Mouse (Mus musculus) olfactory bulb, adult 2 months (tissue): ENCODE data around the gene Ryr2. TPM values are rescaled to one million over a fixed set of nuclear protein-coding genes. Genes with fewer than 3 reads are reported as not detected.
"Not testable (repeated sequence)": the region's sequence is repeated elsewhere in the genome, so short reads cannot be mapped to it uniquely, and the experiment has no call there.

Source experiments
- H3K27ac ChIP-seq: fragments of 200-500 bp; 2 replicates; pipeline ENCODE4 v1.5.1; 2012; ENCODE audit warnings: low read depth, low read length; ENCODE audit not compliant: insufficient read depth
- H3K4me1 ChIP-seq: fragments of 200-500 bp; 2 replicates; pipeline ENCODE4 v1.6.1; 2012; ENCODE audit warnings: low read length; ENCODE audit not compliant: control insufficient read depth, insufficient read depth
- H3K4me3 ChIP-seq: fragments of 200-500 bp; 2 replicates; pipeline ENCODE4 v1.5.1; 2012; ENCODE audit warnings: mild to moderate bottlenecking, low read depth, low read length, moderate library complexity; ENCODE audit not compliant: insufficient read depth
- CTCF ChIP-seq: fragments of 200-500 bp; IDR thresholded peaks from 2 replicates; pipeline ENCODE4 v1.5.1; 2012; ENCODE audit warnings: low read depth, mild to moderate bottlenecking, low read length, moderate library complexity; ENCODE audit not compliant: insufficient read depth
- POLR2A ChIP-seq: fragments of 200-500 bp; IDR thresholded peaks from 2 replicates; pipeline ENCODE4 v1.6.1; 2012; ENCODE audit warnings: mild to moderate bottlenecking, low read depth, low read length, moderate library complexity; ENCODE audit not compliant: insufficient read depth
- WGBS: fragments of 180-500 bp; shearing (Covaris S2); methylation state at CpG from one replicate; pipeline ENCODE4 v1.1.7; 2018; 5-methylcytosine and 5-hydroxymethylcytosine counted together
- polyA plus RNA-seq: library from polyadenylated mRNA; stranded (reverse); fragments of >200 nt; gene quantifications from 2 replicates; pipeline ENCODE4 v1.2.4, GENCODE M21; 2012; ENCODE audit warnings: low replicate concordance; ENCODE audit not compliant: missing spikeins, insufficient read depth, insufficient read length

Ryr2 gene
- polyA plus RNA-seq, 1 experiment, result 196 TPM

GRCm38 (mm10) chr13:11945740-11946139 is 161.0 kb downstream of the Ryr2 start:
- 78% methylated on average over 2 of the region's 2 CpGs for whole genome bisulfite sequencing
- H3K4me1 ChIP-seq, result no peaks in the 10 kb centered on the region
- no peak for TF ChIP-seq CTCF
- TF ChIP-seq POLR2A, result no peak
- H3K4me3 ChIP-seq, result no peak overlapping the region
- H3K27ac ChIP-seq, result no peak overlapping the region

GRCm38 (mm10) chr13:11941724-11942123 is 165.0 kb downstream of the Ryr2 start:
- no peak overlapping the region for H3K4me3 ChIP-seq
- 79% methylated on average over 4 of the region's 4 CpGs for WGBS
- H3K4me1 ChIP-seq, result no peaks in the 10 kb centered on the region
- no peak for TF ChIP-seq POLR2A
- TF ChIP-seq CTCF, result no peak
- no peak overlapping the region for H3K27ac ChIP-seq

GRCm38 (mm10) chr13:11934297-11935060 is 172.3 kb downstream of the Ryr2 start:
- 57% methylated on average over 3 of the region's 3 CpGs for WGBS

GRCm38 (mm10) chr13:11933334-11933733 is 173.4 kb downstream of the Ryr2 start:
- TF ChIP-seq CTCF (no peak), POLR2A (no peak)
- Histone ChIP-seq H3K4me3 (no peak overlapping the region), H3K4me1 (no peaks in the 10 kb centered on the region), H3K27ac (no peak overlapping the region)

More at GRCm38 (mm10) chr13:11934297-11935060, 172.3 kb downstream of the Ryr2 start:
- not testable (repeated sequence) for H3K4me1 ChIP-seq, H3K27ac ChIP-seq, H3K4me3 ChIP-seq

GRCm38 (mm10) chr13:11928709-11929108 is 178.0 kb downstream of the Ryr2 start:
- 90% methylated on average over 3 of the region's 3 CpGs for WGBS
- no peak for TF ChIP-seq CTCF
- no peak for TF ChIP-seq POLR2A
- H3K27ac ChIP-seq, result no peak overlapping the region
- no peak overlapping the region for H3K4me3 ChIP-seq
- H3K4me1 ChIP-seq, result no peaks in the 10 kb centered on the region

- no peaks in the 10 kb centered on the region for H3K4me1 ChIP-seq
- WGBS, result 90% methylated on average over 4 of the region's 4 CpGs
- no peak for TF ChIP-seq POLR2A
- TF ChIP-seq CTCF, result no peak
- H3K4me3 ChIP-seq, result no peak overlapping the region
- H3K27ac ChIP-seq, result no peak overlapping the region
These were observed 179.0 kb downstream of the Ryr2 start for GRCm38 (mm10) chr13:11927727-11928126.

- Histone ChIP-seq H3K27ac (no peak overlapping the region), H3K4me1 (no peaks in the 10 kb centered on the region), H3K4me3 (no peak overlapping the region)
- 71% methylated on average over 11 of the region's 11 CpGs for WGBS
- TF ChIP-seq CTCF (no peak), POLR2A (no peak)
These were observed 179.8 kb downstream of the Ryr2 start for GRCm38 (mm10) chr13:11926720-11927500.

GRCm38 (mm10) chr13:11926215-11926614 is 180.5 kb downstream of the Ryr2 start:
- H3K4me3 ChIP-seq, result no peak overlapping the region
- WGBS, result 79% methylated on average over 2 of the region's 2 CpGs
- H3K4me1 ChIP-seq, result no peaks in the 10 kb centered on the region
- TF ChIP-seq CTCF (no peak), POLR2A (no peak)
- no peak overlapping the region for H3K27ac ChIP-seq

GRCm38 (mm10) chr13:11924732-11925131 is 182.0 kb downstream of the Ryr2 start:
- TF ChIP-seq POLR2A (no peak), CTCF (no peak)
- H3K4me3 ChIP-seq, result no peak overlapping the region
- no peaks in the 10 kb centered on the region for H3K4me1 ChIP-seq
- H3K27ac ChIP-seq, result no peak overlapping the region
- WGBS, result 96% methylated on average over 3 of the region's 3 CpGs
